Mouse (Mus musculus) midbrain, embryonic 11.5 days (tissue): ENCODE results near the gene Sept14. TPM values are rescaled to one million over a fixed set of nuclear protein-coding genes. Genes with fewer than 3 reads are reported as not detected.

Source experiments
- ATAC-seq: fragments of 200-750 bp; cut with Nextera tagmentation; 2 replicates; pipeline ENCODE4 v1.8.0; 2017; ENCODE audit warnings: moderate TSS enrichment, moderate library complexity; ENCODE audit not compliant: low FRiP score
- DNase-seq: peaks from one replicate; pipeline ENCODE4 v3.0.0; 2015; ENCODE audit warnings: low spot score; ENCODE audit errors: missing footprints
- H3K27ac ChIP-seq: fragments of 300-500 bp; sonication (generic); 2 replicates; pipeline ENCODE4 v1.5.1; 2014; ENCODE audit warnings: low read depth, low read length
- H3K27me3 ChIP-seq: fragments of 300-500 bp; sonication (generic); 2 replicates; pipeline ENCODE4 v1.6.1; 2014; ENCODE audit warnings: mild to moderate bottlenecking, low read length, moderate library complexity, mixed read lengths; ENCODE audit not compliant: control insufficient read depth, insufficient read depth
- H3K36me3 ChIP-seq: fragments of 300-500 bp; sonication (generic); 2 replicates; pipeline ENCODE4 v1.6.1; 2014; ENCODE audit warnings: mild to moderate bottlenecking, low read length, moderate library complexity, mixed read lengths; ENCODE audit not compliant: control insufficient read depth, insufficient read depth
- H3K4me1 ChIP-seq: fragments of 300-500 bp; sonication (generic); 2 replicates; pipeline ENCODE4 v1.6.1; 2014; ENCODE audit warnings: low read length; ENCODE audit not compliant: control insufficient read depth, insufficient read depth
- H3K4me2 ChIP-seq: fragments of 300-500 bp; sonication (generic); 2 replicates; pipeline ENCODE4 v1.6.1; 2014; ENCODE audit warnings: mild to moderate bottlenecking, moderate library complexity
- H3K4me3 ChIP-seq: fragments of 300-500 bp; sonication (generic); 2 replicates; pipeline ENCODE4 v1.5.1; 2014; ENCODE audit warnings: low read depth, low read length
- H3K9ac ChIP-seq: fragments of 300-500 bp; sonication (generic); 2 replicates; pipeline ENCODE4 v1.6.1; 2014; ENCODE audit warnings: low read length
- H3K9me3 ChIP-seq: fragments of 300-500 bp; sonication (generic); 2 replicates; pipeline ENCODE4 v1.6.1; 2016; ENCODE audit warnings: low read length; ENCODE audit not compliant: control insufficient read depth
- WGBS: fragments of 180-500 bp; shearing (Covaris S2); extraction: QIAGEN DNeasy Blood & Tissue Kit; methylation state at CpG from one replicate; pipeline ENCODE4 v1.1.7; 2014; 5-methylcytosine and 5-hydroxymethylcytosine counted together
- polyA plus RNA-seq: library from polyadenylated mRNA; unstranded; fragments of >200 nt; fragmentation: Nextera tagmentation; extraction: Ambion mirVana; gene quantifications from 2 replicates; pipeline ENCODE4 v1.2.1, GENCODE M21; 2014

Sept14 gene
- polyA plus RNA-seq, 1 experiment from 2014 or later = not detected

GRCm38 (mm10) chr5:129725774-129726392 lies 17.6 kb upstream of the Sept14 start:
- no peaks in the 10 kb centered on the region for H3K36me3 ChIP-seq
- no peaks in the 10 kb centered on the region for H3K27me3 ChIP-seq
- ATAC-seq (no peak), DNase-seq (no peak)
- 25% methylated on average over 7 of the region's 7 CpGs for WGBS
- H3K9ac ChIP-seq = peak overlapping the region; percentile 94
- H3K4me1 ChIP-seq = no peaks in the 10 kb centered on the region; the same call in 1 of the 2 replicates
- H3K4me2 ChIP-seq = peak overlapping the region; percentile 54
- H3K4me3 ChIP-seq = peak overlapping the region; percentile 83
- no peaks in the 10 kb centered on the region for H3K9me3 ChIP-seq
- no peak overlapping the region for H3K27ac ChIP-seq

GRCm38 (mm10) chr5:129724834-129725773 lies 16.8 kb upstream of the Sept14 start, which contains the start of gene Nipsnap2:
Gene Nipsnap2, plus strand, starts transcription at chr5:129725063.
- peak; percentile 100 for DNase-seq
- peak within 1 kb of the TSS; percentile 86 for H3K27ac ChIP-seq
- peak; percentile 96 for ATAC-seq
- H3K27me3 ChIP-seq = no peaks in the 10 kb centered on the region
- H3K9ac ChIP-seq = peak within 1 kb of the TSS; percentile 94
- H3K9me3 ChIP-seq = no peaks in the 10 kb centered on the region
- H3K4me2 ChIP-seq = peak within 1 kb of the TSS; percentile 54
- no peaks in the 10 kb centered on the region for H3K36me3 ChIP-seq
- WGBS = under 1% methylated on average over 73 of the region's 93 CpGs
- peak within 1 kb of the TSS; percentile 83 for H3K4me3 ChIP-seq
- H3K4me1 ChIP-seq = no peaks in the 10 kb centered on the region; the same call in 1 of the 2 replicates

DNA sequence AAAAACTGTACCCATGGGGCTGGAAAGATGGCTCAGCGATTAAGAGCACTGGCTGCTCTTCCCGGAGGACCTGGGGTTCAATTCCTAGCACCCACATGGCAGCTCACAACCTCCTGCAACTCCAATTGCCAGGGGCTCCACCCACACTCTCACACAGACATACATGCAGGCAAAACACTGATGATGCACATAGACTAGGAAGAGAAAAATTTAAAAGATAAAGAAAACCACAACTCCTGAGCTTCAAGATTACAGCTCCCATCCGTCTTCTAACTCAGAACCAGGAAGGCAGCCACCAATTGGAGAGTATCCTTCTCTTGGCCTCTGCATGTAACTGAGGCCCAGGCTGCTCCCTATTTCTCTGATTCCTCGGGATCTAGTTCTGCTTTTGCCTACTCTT lies 16.0 kb upstream of the Sept14 start:
- Histone ChIP-seq H3K9ac (peak overlapping the region; percentile 94), H3K27ac (no peak overlapping the region)
- no peak for ATAC-seq

DNA sequence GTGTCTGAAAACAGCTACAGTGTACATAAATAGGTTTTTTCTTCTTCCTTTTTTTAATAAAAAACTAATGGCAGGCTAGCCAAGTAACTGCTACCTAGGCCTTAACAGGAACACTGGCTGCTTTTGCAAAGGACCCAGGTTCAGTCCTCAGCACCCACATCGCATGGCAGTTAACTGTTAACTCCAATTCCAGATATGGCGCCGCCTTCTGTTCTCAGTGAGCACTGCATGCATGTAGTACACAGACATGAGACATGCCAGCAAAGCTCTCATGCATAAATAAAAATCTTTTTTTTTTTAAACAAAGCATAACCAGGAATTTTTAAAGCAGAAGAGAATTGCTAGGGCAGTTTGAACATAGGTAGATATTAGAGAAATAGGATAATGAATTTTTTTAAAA lies 11.9 kb upstream of the Sept14 start:
- no peak for DNase-seq
- Histone ChIP-seq H3K9ac (no peak overlapping the region), H3K4me1 (peaks cover 7% of the 10 kb centered on the region), H3K27me3 (no peaks in the 10 kb centered on the region), H3K4me3 (no peak overlapping the region), H3K27ac (no peak overlapping the region), H3K36me3 (peaks cover 8% of the 10 kb centered on the region; the same call in 1 of the 2 replicates), H3K4me2 (no peak overlapping the region), H3K9me3 (no peaks in the 10 kb centered on the region)
- WGBS = 85% methylated on average over 3 of the region's 3 CpGs
- no peak for ATAC-seq

More for the DNA sequence above, 16.0 kb upstream of the Sept14 start:
- no peaks in the 10 kb centered on the region for H3K27me3 ChIP-seq
- no peaks in the 10 kb centered on the region; the same call in 1 of the 2 replicates for H3K4me1 ChIP-seq
- no peak overlapping the region; the same call in 1 of the 2 replicates for H3K4me3 ChIP-seq
- H3K9me3 ChIP-seq = no peaks in the 10 kb centered on the region
- WGBS = 53% methylated on average over 4 of the region's 4 CpGs
- H3K36me3 ChIP-seq = no peaks in the 10 kb centered on the region
- DNase-seq = no peak
- peak overlapping the region; percentile 23; the same call in 1 of the 2 replicates for H3K4me2 ChIP-seq

DNA sequence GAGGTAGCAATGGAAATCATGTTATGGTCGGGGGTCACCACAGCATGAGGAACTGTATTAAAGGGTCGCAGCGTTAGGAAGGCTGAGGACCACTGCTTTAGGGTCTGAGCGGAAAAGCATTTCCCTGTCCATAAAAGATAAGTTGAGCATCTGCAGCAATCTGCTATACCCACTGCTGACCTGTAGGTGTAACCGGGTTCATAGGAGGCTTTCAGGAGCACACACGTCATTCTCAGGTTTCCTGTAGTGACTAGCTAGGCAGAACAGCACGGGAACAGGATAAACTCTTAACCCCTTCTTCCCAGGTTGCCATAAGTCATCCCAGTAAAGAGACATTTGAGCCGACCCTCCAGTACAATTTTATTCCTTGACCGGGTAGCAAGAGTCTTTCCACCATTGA lies 8.7 kb upstream of the Sept14 start:
- Histone ChIP-seq H3K27me3 (no peaks in the 10 kb centered on the region), H3K9ac (no peak overlapping the region), H3K4me3 (no peak overlapping the region), H3K36me3 (peaks cover 8% of the 10 kb centered on the region; the same call in 1 of the 2 replicates), H3K4me1 (peaks cover 7% of the 10 kb centered on the region), H3K9me3 (no peaks in the 10 kb centered on the region), H3K27ac (no peak overlapping the region), H3K4me2 (no peak overlapping the region)
- DNase-seq (no peak), ATAC-seq (no peak)
- 87% methylated on average over 9 of the region's 9 CpGs for WGBS

DNA sequence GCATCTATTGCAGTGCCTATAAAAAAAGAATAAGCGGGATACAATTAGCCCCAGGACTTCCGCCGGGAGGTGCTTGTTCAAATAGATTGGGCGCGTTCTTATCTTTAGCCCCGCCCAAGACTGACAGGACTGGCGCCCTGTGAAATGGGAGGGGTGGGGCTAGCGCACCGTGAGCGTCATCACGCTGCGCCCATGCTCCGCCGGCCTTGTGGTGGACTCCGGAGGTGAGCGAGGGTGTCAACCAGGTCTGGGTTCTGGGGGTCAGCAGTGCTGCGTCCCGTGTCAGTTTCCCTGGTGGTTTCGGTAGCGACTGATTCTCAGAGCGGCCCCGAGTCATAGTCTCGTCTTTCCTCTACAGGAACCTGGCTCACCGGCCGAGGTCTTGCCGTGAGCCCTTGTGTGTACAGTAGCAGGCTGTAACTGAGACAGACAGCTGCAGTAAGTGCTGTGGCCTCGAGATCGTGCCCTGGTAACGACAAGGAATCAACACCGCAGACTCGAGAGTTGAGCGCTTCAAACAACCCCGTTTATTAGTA lies 7.1 kb upstream of the Sept14 start, which contains the start of gene Mrps17:
Gene Mrps17 (plus strand): TSS at position 172 of the 536 bp plus-strand sequence.
- Histone ChIP-seq H3K27ac (no peak within 1 kb of the TSS), H3K27me3 (no peaks in the 10 kb centered on the region), H3K9me3 (no peaks in the 10 kb centered on the region), H3K4me2 (peak within 1 kb of the TSS; percentile 69), H3K4me1 (peaks cover 7% of the 10 kb centered on the region), H3K36me3 (peaks cover 8% of the 10 kb centered on the region; the same call in 1 of the 2 replicates), H3K4me3 (peak within 1 kb of the TSS; percentile 76), H3K9ac (peak within 1 kb of the TSS; percentile 78)
- under 1% methylated on average over 33 of the region's 33 CpGs for WGBS
- peak; percentile 97 for ATAC-seq
- peak; percentile 99 for DNase-seq

GRCm38 (mm10) chr5:129703368-129703767 lies 4.9 kb downstream of the Sept14 start:
- DNase-seq (no peak), ATAC-seq (no peak)
- Histone ChIP-seq H3K9me3 (no peaks in the 10 kb centered on the region), H3K9ac (no peak overlapping the region), H3K4me3 (no peak overlapping the region), H3K27me3 (no peaks in the 10 kb centered on the region), H3K4me2 (no peak overlapping the region), H3K36me3 (no peaks in the 10 kb centered on the region), H3K27ac (no peak overlapping the region), H3K4me1 (no peaks in the 10 kb centered on the region)

GRCm38 (mm10) chr5:129701706-129702105 lies 6.6 kb downstream of the Sept14 start:
- no peak overlapping the region for H3K4me3 ChIP-seq
- no peaks in the 10 kb centered on the region for H3K27me3 ChIP-seq
- DNase-seq = no peak
- no peaks in the 10 kb centered on the region for H3K9me3 ChIP-seq
- no peak overlapping the region for H3K4me2 ChIP-seq
- no peak overlapping the region for H3K9ac ChIP-seq
- no peaks in the 10 kb centered on the region for H3K4me1 ChIP-seq
- WGBS = 61% methylated on average over 1 of the region's 1 CpGs
- H3K36me3 ChIP-seq = no peaks in the 10 kb centered on the region
- H3K27ac ChIP-seq = no peak overlapping the region
- ATAC-seq = no peak
